Mouse (Mus musculus): ENCODE results near the gene Slc24a1. TPM values are rescaled to one million over a fixed set of nuclear protein-coding genes. Genes with fewer than 3 reads are reported as not detected.
"Not testable (repeated sequence)": the region's sequence is repeated elsewhere in the genome, so short reads cannot be mapped to it uniquely, and the experiment has no call there.

Slc24a1 gene
- polyA plus RNA-seq (2014; fragmentation: Nextera tagmentation; extraction: Ambion mirVana) = 0.08 and 0.13 TPM in 2 replicates

GRCm38 (mm10) chr9:64951161-64951657 lies at the start of gene Slc24a1:
Gene Slc24a1 (minus strand): TSS chr9:64951607.
- no peak for ATAC-seq (ENCODE audit: low FRiP score)

GRCm38 (mm10) chr9:64995464-64995863 lies 44.1 kb upstream of the Slc24a1 start:
- not testable (repeated sequence) for H3K9me3 ChIP-seq (ENCODE audit: control insufficient read depth, low read length); H3K27me3 ChIP-seq (ENCODE audit: control insufficient read depth, insufficient read depth, low read length); H3K27ac ChIP-seq; ATAC-seq (ENCODE audit: low FRiP score); H3K4me2 ChIP-seq (replicated peaks); H3K9ac ChIP-seq; H3K4me3 ChIP-seq (replicated peaks; ENCODE audit: low read length); H3K4me1 ChIP-seq (replicated peaks; ENCODE audit: control insufficient read depth, insufficient read depth, low read length); DNase-seq (ENCODE audit: low spot score)
- peaks cover 96% of the 10 kb centered on the region for H3K36me3 ChIP-seq (replicated peaks; ENCODE audit: control insufficient read depth, insufficient read depth)
- 92% methylated on average over 1 of the region's 1 CpGs for WGBS

More at GRCm38 (mm10) chr9:64951161-64951657, at the start of gene Slc24a1:
- Histone ChIP-seq H3K4me2 (replicated peaks) (no peak within 1 kb of the TSS), H3K27ac (no peak within 1 kb of the TSS), H3K4me1 (replicated peaks; ENCODE audit: control insufficient read depth, insufficient read depth, low read length) (no peaks in the 10 kb centered on the region), H3K36me3 (replicated peaks; ENCODE audit: control insufficient read depth, insufficient read depth) (no peaks in the 10 kb centered on the region), H3K9me3 (ENCODE audit: control insufficient read depth, low read length) (no peaks in the 10 kb centered on the region), H3K9ac (no peak within 1 kb of the TSS), H3K4me3 (replicated peaks; ENCODE audit: low read length) (no peak within 1 kb of the TSS), H3K27me3 (ENCODE audit: control insufficient read depth, insufficient read depth, low read length) (peaks cover 5% of the 10 kb centered on the region; the same call in 1 of the 2 replicates)
- WGBS = 41% methylated on average over 11 of the region's 11 CpGs
- no peak for DNase-seq (ENCODE audit: low spot score)

DNA sequence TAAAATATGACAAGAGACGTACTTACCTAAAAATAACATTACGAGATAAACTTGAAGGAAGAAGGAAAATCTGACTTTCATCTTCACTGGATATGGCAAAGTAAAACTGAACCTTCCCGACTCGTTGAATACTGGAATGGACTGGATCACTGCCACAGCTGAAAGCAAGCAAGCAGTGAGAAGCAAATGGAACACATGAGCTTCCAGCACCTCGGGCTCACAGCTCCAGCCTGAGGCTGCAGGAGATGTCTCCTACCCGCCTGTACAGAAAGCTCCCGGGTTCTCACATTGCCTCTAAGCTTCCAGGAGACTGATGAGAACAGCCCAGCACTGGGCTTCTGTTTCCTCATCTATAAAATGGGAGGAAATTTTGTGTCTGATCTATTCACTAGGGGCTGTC lies 38.9 kb upstream of the Slc24a1 start:
- Histone ChIP-seq H3K9ac (no peak overlapping the region), H3K9me3 (ENCODE audit: control insufficient read depth, low read length) (no peaks in the 10 kb centered on the region), H3K27me3 (ENCODE audit: control insufficient read depth, insufficient read depth, low read length) (no peaks in the 10 kb centered on the region), H3K4me1 (replicated peaks; ENCODE audit: control insufficient read depth, insufficient read depth, low read length) (no peaks in the 10 kb centered on the region), H3K4me3 (replicated peaks; ENCODE audit: low read length) (no peak overlapping the region), H3K36me3 (replicated peaks; ENCODE audit: control insufficient read depth, insufficient read depth) (peaks cover 99% of the 10 kb centered on the region), H3K4me2 (replicated peaks) (no peak overlapping the region), H3K27ac (no peak overlapping the region)
- 92% methylated on average over 7 of the region's 7 CpGs for WGBS
- DNase-seq (ENCODE audit: low spot score) = no peak
- ATAC-seq (ENCODE audit: low FRiP score) = no peak

DNA sequence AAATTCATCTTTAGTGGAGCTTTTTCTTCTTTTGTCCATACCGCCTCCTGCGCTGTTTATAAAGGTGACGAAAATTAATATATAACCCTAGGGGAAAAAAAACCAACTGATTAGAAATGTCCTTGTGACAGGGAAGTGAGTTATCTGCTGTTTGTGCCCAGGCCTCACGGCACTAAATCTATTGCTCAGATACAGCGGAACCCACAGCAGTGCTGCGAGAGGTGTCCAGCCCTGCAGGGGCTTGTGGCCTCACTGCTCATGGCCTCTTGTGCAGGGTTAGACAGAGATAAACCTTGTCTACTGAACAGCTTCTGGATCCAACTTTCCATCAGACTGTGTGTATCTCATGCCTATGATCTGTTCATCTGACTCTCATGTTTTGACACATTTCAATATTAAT lies 37.0 kb upstream of the Slc24a1 start:
- Histone ChIP-seq H3K36me3 (replicated peaks; ENCODE audit: control insufficient read depth, insufficient read depth) (peaks cover 100% of the 10 kb centered on the region), H3K27me3 (ENCODE audit: control insufficient read depth, insufficient read depth, low read length) (no peaks in the 10 kb centered on the region), H3K27ac (no peak overlapping the region), H3K9ac (no peak overlapping the region), H3K4me3 (replicated peaks; ENCODE audit: low read length) (no peak overlapping the region), H3K4me2 (replicated peaks) (no peak overlapping the region), H3K4me1 (replicated peaks; ENCODE audit: control insufficient read depth, insufficient read depth, low read length) (no peaks in the 10 kb centered on the region), H3K9me3 (ENCODE audit: control insufficient read depth, low read length) (no peaks in the 10 kb centered on the region)
- ATAC-seq (ENCODE audit: low FRiP score) (no peak), DNase-seq (ENCODE audit: low spot score) (no peak)
- WGBS = 94% methylated on average over 6 of the region's 6 CpGs

GRCm38 (mm10) chr9:64987651-64988050 lies 36.2 kb upstream of the Slc24a1 start:
- H3K9ac ChIP-seq = no peak overlapping the region
- WGBS = 93% methylated on average over 2 of the region's 2 CpGs
- H3K9me3 ChIP-seq (ENCODE audit: control insufficient read depth, low read length) = no peaks in the 10 kb centered on the region
- DNase-seq (ENCODE audit: low spot score) = no peak
- H3K4me3 ChIP-seq (replicated peaks; ENCODE audit: low read length) = no peak overlapping the region
- peaks cover 99% of the 10 kb centered on the region for H3K36me3 ChIP-seq (replicated peaks; ENCODE audit: control insufficient read depth, insufficient read depth)
- no peaks in the 10 kb centered on the region for H3K4me1 ChIP-seq (replicated peaks; ENCODE audit: control insufficient read depth, insufficient read depth, low read length)
- no peak overlapping the region for H3K27ac ChIP-seq
- H3K27me3 ChIP-seq (ENCODE audit: control insufficient read depth, insufficient read depth, low read length) = no peaks in the 10 kb centered on the region
- no peak overlapping the region for H3K4me2 ChIP-seq (replicated peaks)
- no peak for ATAC-seq (ENCODE audit: low FRiP score)

DNA sequence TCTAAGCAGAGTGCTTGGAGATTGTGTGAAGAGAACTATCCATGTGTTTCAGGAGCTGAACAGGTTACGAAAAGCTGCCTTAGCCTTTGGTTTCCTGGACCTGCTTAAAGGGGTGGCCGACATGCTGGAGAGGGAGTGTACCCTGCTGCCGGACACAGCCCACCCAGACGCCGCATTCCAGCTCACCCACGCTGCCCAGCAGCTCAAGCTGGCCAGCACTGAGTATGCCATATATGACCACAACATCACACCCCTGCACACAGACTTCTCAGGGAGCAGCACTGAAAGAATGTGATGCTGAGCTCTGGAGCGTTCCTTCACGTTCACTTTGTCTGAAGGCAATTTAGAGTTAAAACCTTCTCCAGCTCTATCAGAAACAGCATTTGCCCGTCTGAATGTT lies 34.4 kb upstream of the Slc24a1 start:
- DNase-seq (ENCODE audit: low spot score) (no peak), ATAC-seq (ENCODE audit: low FRiP score) (no peak)
- no peaks in the 10 kb centered on the region for H3K9me3 ChIP-seq (ENCODE audit: control insufficient read depth, low read length)
- peaks cover 99% of the 10 kb centered on the region for H3K36me3 ChIP-seq (replicated peaks; ENCODE audit: control insufficient read depth, insufficient read depth)
- H3K27me3 ChIP-seq (ENCODE audit: control insufficient read depth, insufficient read depth, low read length) = no peaks in the 10 kb centered on the region
- no peak overlapping the region for H3K9ac ChIP-seq
- 85% methylated on average over 9 of the region's 9 CpGs for WGBS
- no peak overlapping the region for H3K4me2 ChIP-seq (replicated peaks)
- H3K27ac ChIP-seq = no peak overlapping the region
- H3K4me1 ChIP-seq (replicated peaks; ENCODE audit: control insufficient read depth, insufficient read depth, low read length) = no peaks in the 10 kb centered on the region
- no peak overlapping the region for H3K4me3 ChIP-seq (replicated peaks; ENCODE audit: low read length)

DNA sequence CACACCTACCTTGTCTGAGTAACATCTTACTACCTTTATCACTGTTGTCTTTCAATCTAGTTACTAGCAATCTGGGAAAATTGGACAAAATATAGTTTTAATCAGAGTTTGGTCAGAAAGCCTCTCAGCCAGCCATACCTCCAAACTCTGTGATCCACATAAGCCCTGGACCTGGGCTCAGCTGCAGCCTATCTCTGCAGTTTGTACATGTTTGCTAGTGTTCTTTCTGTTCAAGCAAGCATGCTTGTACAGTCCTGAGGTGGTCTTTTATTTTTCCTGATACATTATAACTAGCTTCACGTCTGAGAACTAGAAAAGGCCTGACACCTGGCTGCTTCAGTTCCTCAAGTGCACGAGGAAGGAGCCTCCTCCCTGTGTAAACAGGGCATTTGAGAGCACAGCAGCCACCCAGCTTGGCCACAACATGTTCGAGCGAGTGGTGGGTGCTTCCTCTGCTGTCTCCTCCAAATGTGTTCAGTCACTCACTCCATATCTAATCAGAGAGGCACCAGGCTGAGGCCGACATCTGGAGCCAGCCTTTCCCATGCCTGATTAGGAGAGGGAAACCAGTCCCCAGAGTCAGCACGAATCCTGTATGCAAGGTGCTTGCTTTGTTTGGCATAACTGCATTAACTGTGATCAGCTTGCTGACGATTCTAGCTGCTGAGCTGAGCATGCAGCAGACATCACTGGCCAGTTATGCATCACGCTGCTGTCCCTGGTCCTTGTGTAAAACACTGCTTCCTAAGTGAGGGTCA lies 33.8 kb upstream of the Slc24a1 start:
- Histone ChIP-seq H3K9ac (no peak overlapping the region), H3K9me3 (ENCODE audit: control insufficient read depth, low read length) (no peaks in the 10 kb centered on the region), H3K4me2 (replicated peaks) (no peak overlapping the region), H3K27me3 (ENCODE audit: control insufficient read depth, insufficient read depth, low read length) (no peaks in the 10 kb centered on the region), H3K4me1 (replicated peaks; ENCODE audit: control insufficient read depth, insufficient read depth, low read length) (no peaks in the 10 kb centered on the region), H3K36me3 (replicated peaks; ENCODE audit: control insufficient read depth, insufficient read depth) (peaks cover 99% of the 10 kb centered on the region), H3K4me3 (replicated peaks; ENCODE audit: low read length) (no peak overlapping the region), H3K27ac (no peak overlapping the region)
- no peak for ATAC-seq (ENCODE audit: low FRiP score)
- DNase-seq (ENCODE audit: low spot score) = no peak
- 81% methylated on average over 8 of the region's 8 CpGs for WGBS

- 76% methylated on average over 1 of the region's 1 CpGs for WGBS
- ATAC-seq (ENCODE audit: low FRiP score) (no peak), DNase-seq (ENCODE audit: low spot score) (no peak)
- Histone ChIP-seq H3K36me3 (replicated peaks; ENCODE audit: control insufficient read depth, insufficient read depth) (peaks cover 97% of the 10 kb centered on the region), H3K27me3 (ENCODE audit: control insufficient read depth, insufficient read depth, low read length) (no peaks in the 10 kb centered on the region), H3K4me2 (replicated peaks) (no peak overlapping the region), H3K9ac (no peak overlapping the region), H3K4me3 (replicated peaks; ENCODE audit: low read length) (no peak overlapping the region), H3K4me1 (replicated peaks; ENCODE audit: control insufficient read depth, insufficient read depth, low read length) (no peaks in the 10 kb centered on the region), H3K9me3 (ENCODE audit: control insufficient read depth, low read length) (no peaks in the 10 kb centered on the region), H3K27ac (no peak overlapping the region)
These were observed 30.5 kb upstream of the Slc24a1 start for GRCm38 (mm10) chr9:64981904-64982303.

DNA sequence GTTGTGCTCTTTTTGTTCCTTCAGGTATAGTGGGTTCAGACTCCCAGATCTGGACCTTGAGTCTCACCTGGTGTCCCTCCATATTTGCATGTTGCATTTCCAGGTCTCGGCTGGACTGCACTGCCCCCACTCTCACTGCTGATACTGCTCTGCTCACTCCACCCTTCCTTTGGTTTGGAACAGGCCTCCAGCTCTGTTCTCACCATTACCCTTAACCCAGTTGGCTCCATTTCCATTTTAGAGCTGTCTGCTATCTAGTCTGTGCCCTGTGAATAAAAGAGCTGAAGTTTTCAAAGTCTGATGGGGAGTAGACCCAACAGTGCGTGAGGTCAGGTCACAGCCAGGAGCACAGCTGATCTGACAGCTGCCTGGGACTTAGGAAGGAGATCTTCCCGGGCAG lies 29.1 kb upstream of the Slc24a1 start:
- Histone ChIP-seq H3K36me3 (replicated peaks; ENCODE audit: control insufficient read depth, insufficient read depth) (peaks cover 96% of the 10 kb centered on the region), H3K9ac (no peak overlapping the region), H3K27me3 (ENCODE audit: control insufficient read depth, insufficient read depth, low read length) (no peaks in the 10 kb centered on the region), H3K27ac (no peak overlapping the region), H3K4me3 (replicated peaks; ENCODE audit: low read length) (no peak overlapping the region), H3K9me3 (ENCODE audit: control insufficient read depth, low read length) (no peaks in the 10 kb centered on the region), H3K4me2 (replicated peaks) (no peak overlapping the region), H3K4me1 (replicated peaks; ENCODE audit: control insufficient read depth, insufficient read depth, low read length) (no peaks in the 10 kb centered on the region)
- WGBS = 88% methylated on average over 3 of the region's 3 CpGs
- DNase-seq (ENCODE audit: low spot score) = no peak
- no peak for ATAC-seq (ENCODE audit: low FRiP score)
